Comparison of ENCODE assay signal across 14 mouse cellular contexts in genomic region chr2:156868994-156869393, GRCm38 (mm10). TPM values are rescaled to one million over a fixed set of nuclear protein-coding genes. Genes with fewer than 3 reads are reported as not detected.
DNase-seq lines count a peak whose midpoint lies in the region; ATAC-seq and TF ChIP-seq lines count a peak whose summit lies in the region.
"Had no signal": no experiment of that assay in that cellular context is flagged by ENCODE, and none has a peak within 500 bp of the region (broad histone marks: within the 10 kb centered on the region; RNA-seq: fewer than 3 reads in every experiment).

No protein-coding gene starts in this region.

- DNase-seq in midbrain, postnatal 0 days (ENCODE audit: low spot score), result peak; percentile 35
- DNase-seq in midbrain, embryonic 11.5 days (ENCODE audit: low spot score, missing footprints), result no peak
- DNase-seq in liver, postnatal 0 days, result no peak
- DNase-seq in left cerebral cortex, adult 9 months (ENCODE audit: low spot score in 2 of 2), result no peak
- DNase-seq: lung, postnatal 14 days had no signal

- no peak overlapping the region for H3K4me3 ChIP-seq in intestine, embryonic 16.5 days (ENCODE audit: low read length)
- no peak overlapping the region for H3K4me3 ChIP-seq in intestine, embryonic 15.5 days (replicated peaks)
- no peak overlapping the region for H3K4me3 ChIP-seq in midbrain, postnatal 0 days (ENCODE audit: low read depth, low read length)
- no peak overlapping the region for H3K4me3 ChIP-seq in midbrain, embryonic 11.5 days (ENCODE audit: low read depth, low read length)
- no peak overlapping the region for H3K4me3 ChIP-seq in intestine, postnatal 0 days (ENCODE audit: low read depth, low read length)
- H3K4me3 ChIP-seq in liver, postnatal 0 days (ENCODE audit: low read depth, low read length), result no peak overlapping the region
- H3K4me3 ChIP-seq: heart, embryonic 13.5 days had no signal

- no peak overlapping the region for H3K4me2 ChIP-seq in intestine, embryonic 16.5 days (ENCODE audit: low read depth, low read length)
- H3K4me2 ChIP-seq in intestine, embryonic 15.5 days (replicated peaks), result no peak overlapping the region
- no peak overlapping the region for H3K4me2 ChIP-seq in midbrain, postnatal 0 days (ENCODE audit: low read depth, low read length, poor library complexity, severe bottlenecking)
- H3K4me2 ChIP-seq in midbrain, embryonic 11.5 days, result no peak overlapping the region
- peak overlapping the region; percentile 30; the same call in 1 of the 2 replicates for H3K4me2 ChIP-seq in intestine, postnatal 0 days (replicated peaks; ENCODE audit: low read depth)
- no peak overlapping the region for H3K4me2 ChIP-seq in liver, postnatal 0 days (ENCODE audit: low read depth, low read length)
- H3K4me2 ChIP-seq: heart, embryonic 13.5 days; hindbrain, embryonic 14.5 days had no signal

- peaks cover 9% of the 10 kb centered on the region; the same call in 1 of the 2 replicates for H3K36me3 ChIP-seq in intestine, embryonic 16.5 days (ENCODE audit: control insufficient read depth, insufficient read depth, low read length)
- H3K36me3 ChIP-seq in intestine, embryonic 15.5 days, result peaks cover 13% of the 10 kb centered on the region
- H3K36me3 ChIP-seq in midbrain, postnatal 0 days (ENCODE audit: insufficient read depth, low read length), result peaks cover 35% of the 10 kb centered on the region; the same call in 1 of the 2 replicates
- peaks cover 5% of the 10 kb centered on the region; the same call in 1 of the 2 replicates for H3K36me3 ChIP-seq in midbrain, embryonic 11.5 days (ENCODE audit: control insufficient read depth, insufficient read depth, low read length)
- peaks cover 44% of the 10 kb centered on the region for H3K36me3 ChIP-seq in intestine, postnatal 0 days (ENCODE audit: control insufficient read depth, insufficient read depth)
- H3K36me3 ChIP-seq in liver, postnatal 0 days (replicated peaks; ENCODE audit: insufficient read depth, low read length), result peaks cover 87% of the 10 kb centered on the region

- TF ChIP-seq EP300 in liver, postnatal 0 days (IDR thresholded peaks at IDR 0.05; ENCODE audit: low read depth), result no peak

- peaks cover 27% of the 10 kb centered on the region for H3K4me1 ChIP-seq in intestine, embryonic 16.5 days (ENCODE audit: control insufficient read depth, insufficient read depth, low read length)
- peaks cover 18% of the 10 kb centered on the region for H3K4me1 ChIP-seq in intestine, embryonic 15.5 days (replicated peaks)
- peaks cover 2% of the 10 kb centered on the region; the same call in 1 of the 2 replicates for H3K4me1 ChIP-seq in midbrain, postnatal 0 days (ENCODE audit: insufficient read depth, low read length)
- peaks cover 5% of the 10 kb centered on the region for H3K4me1 ChIP-seq in midbrain, embryonic 11.5 days (ENCODE audit: control insufficient read depth, insufficient read depth, low read length)
- peaks cover 9% of the 10 kb centered on the region; the same call in 1 of the 2 replicates for H3K4me1 ChIP-seq in intestine, postnatal 0 days (replicated peaks; ENCODE audit: control insufficient read depth, insufficient read depth, low read length)
- peaks cover 27% of the 10 kb centered on the region for H3K4me1 ChIP-seq in liver, postnatal 0 days (ENCODE audit: insufficient read depth)

- WGBS in intestine, embryonic 16.5 days, result 71% methylated on average over 8 of the region's 8 CpGs
- WGBS in intestine, embryonic 15.5 days, result 74% methylated on average over 8 of the region's 8 CpGs
- WGBS in midbrain, postnatal 0 days, result 78% methylated on average over 8 of the region's 8 CpGs
- WGBS in midbrain, embryonic 11.5 days, result 86% methylated on average over 8 of the region's 8 CpGs
- 48% methylated on average over 8 of the region's 8 CpGs for WGBS in intestine, postnatal 0 days
- WGBS in liver, postnatal 0 days (ENCODE audit: insufficient replicate concordance), result 61% methylated on average over 8 of the region's 8 CpGs

- H3K9ac ChIP-seq in intestine, embryonic 16.5 days (ENCODE audit: low read depth, low read length), result no peak overlapping the region
- H3K9ac ChIP-seq in intestine, embryonic 15.5 days, result no peak overlapping the region
- no peak overlapping the region for H3K9ac ChIP-seq in midbrain, postnatal 0 days (replicated peaks; ENCODE audit: low read length, poor library complexity, severe bottlenecking)
- H3K9ac ChIP-seq in midbrain, embryonic 11.5 days (ENCODE audit: low read length), result no peak overlapping the region
- no peak overlapping the region for H3K9ac ChIP-seq in intestine, postnatal 0 days (ENCODE audit: low read depth, low read length)
- H3K9ac ChIP-seq in liver, postnatal 0 days (replicated peaks), result no peak overlapping the region
- H3K9ac ChIP-seq: heart, embryonic 13.5 days; hindbrain, embryonic 14.5 days had no signal

- 0 out of 2 replicates have a peak, but pooled peaks have one; percentile 1 for TF ChIP-seq CTCF in midbrain, postnatal 0 days (IDR thresholded peaks at IDR 0.05)
- no peak for TF ChIP-seq CTCF in intestine, postnatal 0 days (IDR thresholded peaks at IDR 0.05; ENCODE audit: low read depth)
- no peak for TF ChIP-seq CTCF in liver, postnatal 0 days (IDR thresholded peaks at IDR 0.05; ENCODE audit: low read depth)

- no peaks in the 10 kb centered on the region for H3K27me3 ChIP-seq in intestine, embryonic 16.5 days (replicated peaks; ENCODE audit: control insufficient read depth, insufficient read depth, low read length)
- H3K27me3 ChIP-seq in intestine, embryonic 15.5 days (replicated peaks), result no peaks in the 10 kb centered on the region
- H3K27me3 ChIP-seq in midbrain, postnatal 0 days (ENCODE audit: insufficient read depth, low read length), result no peaks in the 10 kb centered on the region
- no peaks in the 10 kb centered on the region for H3K27me3 ChIP-seq in midbrain, embryonic 11.5 days (ENCODE audit: control insufficient read depth, insufficient read depth, low read length)
- H3K27me3 ChIP-seq in intestine, postnatal 0 days (replicated peaks; ENCODE audit: control insufficient read depth, insufficient read depth, low read length), result no peaks in the 10 kb centered on the region
- H3K27me3 ChIP-seq in liver, postnatal 0 days (ENCODE audit: insufficient read depth, low read length), result no peaks in the 10 kb centered on the region
- H3K27me3 ChIP-seq: heart, embryonic 13.5 days had no signal

- no peak overlapping the region for H3K27ac ChIP-seq in intestine, embryonic 16.5 days (ENCODE audit: low read length)
- no peak overlapping the region for H3K27ac ChIP-seq in intestine, embryonic 15.5 days
- no peak overlapping the region for H3K27ac ChIP-seq in midbrain, postnatal 0 days (ENCODE audit: low read depth, low read length)
- H3K27ac ChIP-seq in midbrain, embryonic 11.5 days (ENCODE audit: low read depth, low read length), result no peak overlapping the region
- H3K27ac ChIP-seq in intestine, postnatal 0 days (ENCODE audit: low read depth, low read length), result no peak overlapping the region
- H3K27ac ChIP-seq in liver, postnatal 0 days (ENCODE audit: low read depth), result no peak overlapping the region
- H3K27ac ChIP-seq: heart, embryonic 13.5 days; hindbrain, embryonic 14.5 days; stomach, postnatal 0 days had no signal

- no peaks in the 10 kb centered on the region for H3K9me3 ChIP-seq in intestine, embryonic 16.5 days (ENCODE audit: control insufficient read depth, low read length)
- H3K9me3 ChIP-seq in intestine, embryonic 15.5 days, result no peaks in the 10 kb centered on the region
- no peaks in the 10 kb centered on the region for H3K9me3 ChIP-seq in midbrain, postnatal 0 days (ENCODE audit: low read length)
- no peaks in the 10 kb centered on the region for H3K9me3 ChIP-seq in midbrain, embryonic 11.5 days (ENCODE audit: control insufficient read depth, low read length)
- no peaks in the 10 kb centered on the region for H3K9me3 ChIP-seq in intestine, postnatal 0 days (ENCODE audit: control insufficient read depth)
- no peaks in the 10 kb centered on the region for H3K9me3 ChIP-seq in liver, postnatal 0 days (ENCODE audit: low read length)
- H3K9me3 ChIP-seq: heart, embryonic 13.5 days had no signal

- 0 out of 2 replicates have a peak, but pooled peaks have one; percentile 11 for ATAC-seq in intestine, embryonic 16.5 days
- no peak for ATAC-seq in intestine, embryonic 15.5 days
- no peak for ATAC-seq in midbrain, postnatal 0 days (ENCODE audit: low FRiP score)
- ATAC-seq in midbrain, embryonic 11.5 days (ENCODE audit: low FRiP score), result no peak
- no peak for ATAC-seq in intestine, postnatal 0 days
- ATAC-seq in liver, postnatal 0 days, result peak; percentile 57
- no peak for ATAC-seq in CD4-positive, CD25-positive, alpha-beta regulatory T cell, adult 4 months
- ATAC-seq: forebrain, embryonic 16.5 days; midbrain, embryonic 16.5 days had no signal

RNA-seq across cellular contexts. Expression of gene Rab5if, which starts 6.1 kb away (rescaled TPM):
- 295 and 299 TPM in 2 replicates for polyA plus RNA-seq in intestine, embryonic 16.5 days (2015; fragmentation: Nextera tagmentation; extraction: Ambion mirVana)
- 304 and 311 TPM in 2 replicates for polyA plus RNA-seq in intestine, embryonic 15.5 days (2015; fragmentation: Nextera tagmentation; extraction: Ambion mirVana)
- 115 and 137 TPM in 2 replicates for total RNA-seq in midbrain, postnatal 0 days (2014; rRNA removed)
- 149 and 155 TPM in 2 replicates for polyA plus RNA-seq in midbrain, postnatal 0 days (2015; fragmentation: Nextera tagmentation; extraction: Ambion mirVana)
- 196 and 205 TPM in 2 replicates for polyA plus RNA-seq in midbrain, embryonic 11.5 days (2014; fragmentation: Nextera tagmentation; extraction: Ambion mirVana)
- polyA plus RNA-seq in intestine, postnatal 0 days (2015; fragmentation: Nextera tagmentation; extraction: Ambion mirVana), result 272 and 279 TPM in 2 replicates
- 190 and 216 TPM in 2 replicates for polyA plus RNA-seq in liver, postnatal 0 days (2015; fragmentation: Nextera tagmentation; extraction: Ambion mirVana)
- polyA plus RNA-seq in CD4-positive, CD25-positive, alpha-beta regulatory T cell, adult 4 months (2017; shearing (Covaris generic)), result 1 to 10 TPM; 5.1 to 5.4 TPM

RNA-seq across cellular contexts. Expression of gene 4930518I15Rik, which starts 11.2 kb away (rescaled TPM):
- polyA plus RNA-seq in intestine, embryonic 16.5 days (2015; fragmentation: Nextera tagmentation; extraction: Ambion mirVana), result 5.1 and 5.3 TPM in 2 replicates
- 5.3 and 6.7 TPM in 2 replicates for polyA plus RNA-seq in intestine, embryonic 15.5 days (2015; fragmentation: Nextera tagmentation; extraction: Ambion mirVana)
- 0.94 and 0.99 TPM in 2 replicates for total RNA-seq in midbrain, postnatal 0 days (2014; rRNA removed)
- 2.8 and 2.9 TPM in 2 replicates for polyA plus RNA-seq in midbrain, postnatal 0 days (2015; fragmentation: Nextera tagmentation; extraction: Ambion mirVana)
- polyA plus RNA-seq in midbrain, embryonic 11.5 days (2014; fragmentation: Nextera tagmentation; extraction: Ambion mirVana), result 4.7 TPM in 2 replicates
- polyA plus RNA-seq in intestine, postnatal 0 days (2015; fragmentation: Nextera tagmentation; extraction: Ambion mirVana), result 1.3 and 1.8 TPM in 2 replicates
- 1.2 and 1.8 TPM in 2 replicates for polyA plus RNA-seq in liver, postnatal 0 days (2015; fragmentation: Nextera tagmentation; extraction: Ambion mirVana)
- polyA plus RNA-seq in CD4-positive, CD25-positive, alpha-beta regulatory T cell, adult 4 months (2017; shearing (Covaris generic)), result 10 to 100 TPM; 25.0 to 27.3 TPM

RNA-seq across cellular contexts. Expression of gene Sla2, which starts 18.0 kb away (rescaled TPM):
- polyA plus RNA-seq in intestine, embryonic 16.5 days (2015; fragmentation: Nextera tagmentation; extraction: Ambion mirVana), result 0.54 and 0.71 TPM in 2 replicates
- 0.53 and 0.66 TPM in 2 replicates for polyA plus RNA-seq in intestine, embryonic 15.5 days (2015; fragmentation: Nextera tagmentation; extraction: Ambion mirVana)
- not detected in 2 replicates for total RNA-seq in midbrain, postnatal 0 days (2014; rRNA removed)
- 0.07 TPM in 1 of 2 replicates, not detected in the other for polyA plus RNA-seq in midbrain, postnatal 0 days (2015; fragmentation: Nextera tagmentation; extraction: Ambion mirVana)
- polyA plus RNA-seq in midbrain, embryonic 11.5 days (2014; fragmentation: Nextera tagmentation; extraction: Ambion mirVana), result 0.36 and 0.56 TPM in 2 replicates
- 0.29 and 0.40 TPM in 2 replicates for polyA plus RNA-seq in intestine, postnatal 0 days (2015; fragmentation: Nextera tagmentation; extraction: Ambion mirVana)
- 1.8 and 2.4 TPM in 2 replicates for polyA plus RNA-seq in liver, postnatal 0 days (2015; fragmentation: Nextera tagmentation; extraction: Ambion mirVana)
- 10 to 100 TPM; 68.5 to 86.7 TPM for polyA plus RNA-seq in CD4-positive, CD25-positive, alpha-beta regulatory T cell, adult 4 months (2017; shearing (Covaris generic))
- polyA plus RNA-seq: midbrain, embryonic 16.5 days had no signal

RNA-seq across cellular contexts. Expression of gene Tgif2, which starts 29.2 kb away (rescaled TPM):
- 28.3 and 28.6 TPM in 2 replicates for polyA plus RNA-seq in intestine, embryonic 16.5 days (2015; fragmentation: Nextera tagmentation; extraction: Ambion mirVana)
- polyA plus RNA-seq in intestine, embryonic 15.5 days (2015; fragmentation: Nextera tagmentation; extraction: Ambion mirVana), result 34.3 and 38.3 TPM in 2 replicates
- 8.6 and 10.8 TPM in 2 replicates for total RNA-seq in midbrain, postnatal 0 days (2014; rRNA removed)
- polyA plus RNA-seq in midbrain, postnatal 0 days (2015; fragmentation: Nextera tagmentation; extraction: Ambion mirVana), result 6.9 and 8.2 TPM in 2 replicates
- 81.2 and 88.6 TPM in 2 replicates for polyA plus RNA-seq in midbrain, embryonic 11.5 days (2014; fragmentation: Nextera tagmentation; extraction: Ambion mirVana)
- 6.4 and 7.0 TPM in 2 replicates for polyA plus RNA-seq in intestine, postnatal 0 days (2015; fragmentation: Nextera tagmentation; extraction: Ambion mirVana)
- 4.9 and 5.1 TPM in 2 replicates for polyA plus RNA-seq in liver, postnatal 0 days (2015; fragmentation: Nextera tagmentation; extraction: Ambion mirVana)
- 10 to 100 TPM; 10.4 to 14.6 TPM for polyA plus RNA-seq in CD4-positive, CD25-positive, alpha-beta regulatory T cell, adult 4 months (2017; shearing (Covaris generic))

Comparison
In these comparisons a context has a peak if more than half of its experiments do, and no peak if none do; other contexts are left out.
1. ATAC-seq: peak in intestine, embryonic 16.5 days (single experiment) and liver, postnatal 0 days (single experiment); none in intestine, embryonic 15.5 days (single experiment), midbrain, postnatal 0 days (single experiment), midbrain, embryonic 11.5 days (single experiment), intestine, postnatal 0 days (single experiment) and CD4-positive, CD25-positive, alpha-beta regulatory T cell, adult 4 months (single experiment).
2. RNA of gene Rab5if, which starts 6.1 kb away (polyA plus RNA-seq): 304 to 311 TPM in intestine, embryonic 15.5 days, 295 to 299 TPM in intestine, embryonic 16.5 days, 272 to 279 TPM in intestine, postnatal 0 days, 196 to 205 TPM in midbrain, embryonic 11.5 days, 190 to 216 TPM in liver, postnatal 0 days and 149 to 155 TPM in midbrain, postnatal 0 days; 5.1 to 5.4 TPM in CD4-positive, CD25-positive, alpha-beta regulatory T cell, adult 4 months; every median in the first group is over 10 times any median in the second.
3. RNA of gene Sla2, which starts 18.0 kb away (polyA plus RNA-seq): 68.5 to 86.7 TPM in CD4-positive, CD25-positive, alpha-beta regulatory T cell, adult 4 months; 1.8 to 2.4 TPM in liver, postnatal 0 days, 0.54 to 0.71 TPM in intestine, embryonic 16.5 days, 0.36 to 0.56 TPM in midbrain, embryonic 11.5 days, 0.53 to 0.66 TPM in intestine, embryonic 15.5 days, 0.29 to 0.40 TPM in intestine, postnatal 0 days and 0.07 TPM in midbrain, postnatal 0 days; every median in the first group is over 10 times any median in the second.